Mouse (Mus musculus) forebrain, embryonic 16.5 days (tissue): ENCODE results near the gene Arl6ip4. TPM values are rescaled to one million over a fixed set of nuclear protein-coding genes. Genes with fewer than 3 reads are reported as not detected.
A peak's percentile ranks its signal among the peaks of the same experiment; 100 is the strongest.

ENCODE experiments used
- ATAC-seq: fragments of 200-750 bp; cut with Nextera tagmentation; 2 replicates; pipeline ENCODE4 v1.8.0; 2017; ENCODE audit warnings: mild to moderate bottlenecking, moderate library complexity
- H3K27ac ChIP-seq: fragments of 300-500 bp; sonication (generic); 2 replicates; pipeline ENCODE4 v1.5.1; 2014; ENCODE audit warnings: low read length, control low read depth
- H3K27me3 ChIP-seq: fragments of 300-500 bp; sonication (generic); replicated peaks from 2 replicates; pipeline ENCODE4 v1.6.1; 2014; ENCODE audit warnings: low read length; ENCODE audit not compliant: control insufficient read depth, insufficient read depth
- H3K36me3 ChIP-seq: fragments of 300-500 bp; sonication (generic); 2 replicates; pipeline ENCODE4 v1.6.1; 2014; ENCODE audit not compliant: control insufficient read depth, insufficient read depth
- H3K4me1 ChIP-seq: fragments of 300-500 bp; sonication (generic); replicated peaks from 2 replicates; pipeline ENCODE4 v1.6.1; 2014; ENCODE audit warnings: low read length; ENCODE audit not compliant: control insufficient read depth, insufficient read depth
- H3K4me2 ChIP-seq: fragments of 300-500 bp; sonication (generic); 2 replicates; pipeline ENCODE4 v1.6.1; 2014; ENCODE audit warnings: mild to moderate bottlenecking, low read length, control low read depth
- H3K4me3 ChIP-seq: fragments of 300-500 bp; sonication (generic); replicated peaks from 2 replicates; pipeline ENCODE4 v1.5.1; 2014; ENCODE audit warnings: mild to moderate bottlenecking, low read length, control low read depth
- H3K9ac ChIP-seq: fragments of 300-500 bp; sonication (generic); replicated peaks from 2 replicates; pipeline ENCODE4 v1.6.1; 2014; ENCODE audit warnings: low read depth, low read length, control low read depth
- H3K9me3 ChIP-seq: fragments of 300-500 bp; sonication (generic); 2 replicates; pipeline ENCODE4 v1.6.1; 2016; ENCODE audit warnings: low read length; ENCODE audit not compliant: control insufficient read depth
- WGBS: fragments of 180-500 bp; shearing (Covaris S2); extraction: QIAGEN DNeasy Blood & Tissue Kit; methylation state at CpG from one replicate; pipeline ENCODE4 v1.1.7; 2014; 5-methylcytosine and 5-hydroxymethylcytosine counted together
- polyA plus RNA-seq: library from polyadenylated mRNA; unstranded; fragments of >200 nt; fragmentation: Nextera tagmentation; extraction: Ambion mirVana; gene quantifications from 2 replicates; pipeline ENCODE4 v1.2.1, GENCODE M21; 2015

The Arl6ip4 gene
- polyA plus RNA-seq, 1 experiment from 2014 or later, result 71.0 TPM

GRCm38 (mm10) chr5:124093120-124093794, 22.6 kb upstream of the Arl6ip4 start:
- peaks cover 2% of the 10 kb centered on the region; the same call in 1 of the 2 replicates for H3K27me3 ChIP-seq
- ATAC-seq, result 0 out of 2 replicates have a peak, but pooled peaks have one; percentile 14
- H3K36me3 ChIP-seq, result no peaks in the 10 kb centered on the region
- H3K9me3 ChIP-seq, result no peaks in the 10 kb centered on the region
- H3K4me2 ChIP-seq, result no peak overlapping the region
- H3K27ac ChIP-seq, result no peak overlapping the region
- 63% methylated on average over 11 of the region's 11 CpGs for WGBS
- no peak overlapping the region for H3K9ac ChIP-seq
- H3K4me3 ChIP-seq, result no peak overlapping the region
- H3K4me1 ChIP-seq, result peaks cover 14% of the 10 kb centered on the region

- no peak overlapping the region for H3K4me3 ChIP-seq
- no peaks in the 10 kb centered on the region for H3K36me3 ChIP-seq
- no peak overlapping the region for H3K9ac ChIP-seq
- H3K9me3 ChIP-seq, result no peaks in the 10 kb centered on the region
- peaks cover 14% of the 10 kb centered on the region for H3K4me1 ChIP-seq
- no peak for ATAC-seq
- 82% methylated on average over 12 of the region's 12 CpGs for WGBS
- H3K27me3 ChIP-seq, result peaks cover 2% of the 10 kb centered on the region; the same call in 1 of the 2 replicates
- no peak overlapping the region for H3K27ac ChIP-seq
- H3K4me2 ChIP-seq, result no peak overlapping the region
These were observed 21.9 kb upstream of the Arl6ip4 start for GRCm38 (mm10) chr5:124093852-124094604.

- peak overlapping the region; percentile 47 for H3K9ac ChIP-seq
- H3K4me1 ChIP-seq, result peaks cover 14% of the 10 kb centered on the region
- H3K4me3 ChIP-seq, result peak overlapping the region; percentile 45
- H3K27ac ChIP-seq, result no peak overlapping the region
- peak; percentile 27; the same call in 1 of the 2 replicates for ATAC-seq
- H3K9me3 ChIP-seq, result no peaks in the 10 kb centered on the region
- H3K4me2 ChIP-seq, result peak overlapping the region; percentile 47
- no peaks in the 10 kb centered on the region for H3K36me3 ChIP-seq
- 10% methylated on average over 19 of the region's 19 CpGs for WGBS
- peaks cover 2% of the 10 kb centered on the region; the same call in 1 of the 2 replicates for H3K27me3 ChIP-seq
These were observed 20.8 kb upstream of the Arl6ip4 start for GRCm38 (mm10) chr5:124095077-124095581.

DNA sequence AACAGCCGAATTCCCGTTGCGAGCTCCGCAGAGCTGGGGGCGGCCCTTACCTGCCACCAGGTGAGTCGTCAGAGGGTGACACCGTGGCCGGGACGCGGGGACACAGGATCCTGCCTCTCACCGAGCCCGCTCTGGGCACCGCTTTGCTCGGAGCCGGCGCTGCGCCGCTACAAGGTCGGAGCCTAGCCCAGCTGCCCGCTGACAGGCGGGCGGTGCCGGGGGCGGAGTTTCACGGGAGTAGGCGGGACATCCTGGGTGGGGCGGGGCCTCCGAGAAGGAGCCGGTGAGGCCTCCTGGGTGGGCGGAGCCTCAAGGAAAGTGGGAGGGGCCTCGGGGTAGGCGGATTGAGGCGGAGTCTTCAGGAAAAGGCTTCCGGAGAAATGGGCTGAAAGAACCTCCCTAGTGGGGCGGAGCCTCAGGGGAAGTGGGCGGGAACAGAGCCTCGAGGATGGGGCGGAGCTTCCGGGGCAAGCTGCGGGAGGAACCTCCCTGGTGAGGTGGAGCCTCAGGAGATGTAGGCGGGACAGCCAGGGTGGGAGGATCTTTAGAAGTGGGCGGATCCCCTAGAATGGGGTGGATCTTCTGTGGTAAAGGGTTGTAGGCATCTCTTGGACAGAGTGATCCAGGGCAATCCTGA, 20.2 kb upstream of the Arl6ip4 start, which contains the start of gene Abcb9:
Gene Abcb9, minus strand, starts transcription at position 203 of the 637 bp plus-strand sequence.
- 2% methylated on average over 42 of the region's 42 CpGs for WGBS
- Histone ChIP-seq H3K9me3 (no peaks in the 10 kb centered on the region), H3K27me3 (peaks cover 2% of the 10 kb centered on the region; the same call in 1 of the 2 replicates), H3K4me1 (peaks cover 14% of the 10 kb centered on the region), H3K4me3 (peak within 1 kb of the TSS; percentile 45), H3K27ac (no peak within 1 kb of the TSS), H3K9ac (peak within 1 kb of the TSS; percentile 47), H3K4me2 (peak within 1 kb of the TSS; percentile 47), H3K36me3 (no peaks in the 10 kb centered on the region)
- ATAC-seq, result peak; percentile 74

GRCm38 (mm10) chr5:124098923-124099322, 17.0 kb upstream of the Arl6ip4 start:
- no peak overlapping the region for H3K4me2 ChIP-seq
- no peak overlapping the region for H3K27ac ChIP-seq
- H3K9me3 ChIP-seq, result no peaks in the 10 kb centered on the region
- peaks cover 2% of the 10 kb centered on the region; the same call in 1 of the 2 replicates for H3K27me3 ChIP-seq
- no peak for ATAC-seq
- H3K9ac ChIP-seq, result no peak overlapping the region
- 83% methylated on average over 2 of the region's 2 CpGs for WGBS
- H3K4me1 ChIP-seq, result peaks cover 8% of the 10 kb centered on the region
- no peaks in the 10 kb centered on the region for H3K36me3 ChIP-seq
- H3K4me3 ChIP-seq, result no peak overlapping the region

DNA sequence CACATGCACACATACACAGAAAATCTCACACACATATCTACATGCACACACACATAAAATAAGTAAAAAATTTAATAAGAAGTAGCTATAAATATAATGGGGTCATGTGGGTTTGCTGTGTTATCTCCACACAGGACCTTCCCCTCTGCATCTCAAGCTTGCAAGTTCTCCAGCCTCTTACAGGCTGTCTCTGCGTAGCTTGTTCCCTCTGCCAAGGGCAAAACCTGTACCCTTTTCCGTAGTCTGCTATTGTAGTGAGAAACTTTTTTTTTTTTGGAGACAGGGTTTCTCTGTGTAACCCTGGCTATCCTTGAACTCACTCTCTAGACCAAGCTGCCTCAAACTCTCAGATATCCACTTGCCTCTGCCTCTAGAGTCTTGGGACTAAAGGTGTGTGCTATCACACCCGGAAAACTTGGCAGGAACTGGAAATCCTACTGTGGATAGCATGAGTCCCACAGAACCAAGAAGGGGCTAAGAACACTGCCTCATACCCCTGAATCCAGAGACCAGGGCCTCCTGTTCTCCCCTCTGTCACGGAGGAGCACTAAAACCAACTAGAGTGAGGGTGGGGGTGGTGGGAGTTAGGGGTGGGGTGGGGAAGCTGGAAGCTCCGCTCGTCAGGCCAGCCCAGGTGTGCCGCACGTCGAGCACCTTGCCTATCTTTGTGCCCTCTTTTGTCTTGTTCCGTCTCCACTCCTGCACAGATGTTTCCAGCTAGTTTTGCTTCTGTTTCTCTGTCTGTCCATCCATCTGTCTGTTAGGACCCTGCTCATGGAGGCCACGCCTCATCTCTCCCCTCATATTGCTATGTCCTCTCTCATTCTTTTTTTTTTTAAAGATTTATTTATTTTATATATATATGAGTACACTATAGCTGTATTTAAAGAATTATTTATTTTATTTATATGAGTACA, 15.5 kb upstream of the Arl6ip4 start:
- no peaks in the 10 kb centered on the region for H3K36me3 ChIP-seq
- H3K9ac ChIP-seq, result no peak overlapping the region
- H3K27ac ChIP-seq, result no peak overlapping the region
- no peaks in the 10 kb centered on the region for H3K9me3 ChIP-seq
- WGBS, result 94% methylated on average over 11 of the region's 11 CpGs
- H3K4me2 ChIP-seq, result no peak overlapping the region
- no peak overlapping the region for H3K4me3 ChIP-seq
- peaks cover 3% of the 10 kb centered on the region for H3K4me1 ChIP-seq
- H3K27me3 ChIP-seq, result no peaks in the 10 kb centered on the region; the same call in 1 of the 2 replicates
- ATAC-seq, result no peak

DNA sequence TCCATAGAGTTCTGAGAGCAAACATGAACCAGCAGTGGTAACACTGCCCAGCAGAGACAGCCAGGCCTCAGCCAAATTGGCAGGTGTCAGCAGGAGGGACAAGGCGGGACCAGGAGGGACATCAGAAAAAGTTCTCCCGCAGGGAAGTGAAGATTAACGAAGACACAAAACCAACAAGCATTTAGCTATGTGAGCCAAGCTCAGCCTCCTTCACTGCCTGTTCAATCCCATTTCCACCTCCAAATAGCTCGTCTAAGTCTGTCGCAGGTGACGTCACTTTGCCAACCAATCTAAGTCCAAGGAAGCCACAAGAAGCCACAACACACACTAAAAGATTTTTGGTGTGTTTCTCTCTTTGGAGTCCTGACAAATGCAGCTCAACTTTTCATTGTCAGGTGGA, 13.6 kb upstream of the Arl6ip4 start:
- Histone ChIP-seq H3K9ac (no peak overlapping the region), H3K9me3 (no peaks in the 10 kb centered on the region), H3K4me3 (no peak overlapping the region), H3K4me2 (no peak overlapping the region), H3K4me1 (no peaks in the 10 kb centered on the region), H3K27me3 (no peaks in the 10 kb centered on the region), H3K36me3 (no peaks in the 10 kb centered on the region), H3K27ac (no peak overlapping the region)
- WGBS, result 84% methylated on average over 6 of the region's 6 CpGs
- ATAC-seq, result no peak

DNA sequence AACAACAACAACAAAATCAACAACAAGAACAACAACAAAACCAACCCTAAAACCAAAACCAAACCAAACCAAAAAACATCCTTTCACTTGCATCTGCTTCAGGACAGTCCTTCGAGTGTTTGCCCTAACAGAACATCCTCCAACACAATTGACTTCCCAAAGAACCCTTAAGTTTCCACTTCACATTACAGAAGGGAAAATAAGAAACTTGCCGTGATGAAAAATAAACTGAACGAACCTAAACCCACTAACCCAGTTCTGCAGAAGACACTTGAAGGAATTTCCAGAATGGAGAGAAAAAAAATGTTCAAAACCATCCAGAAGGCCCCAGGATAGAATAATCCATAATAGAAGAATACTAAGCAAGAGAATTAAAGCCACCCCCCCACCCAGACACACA, 12.9 kb upstream of the Arl6ip4 start:
- Histone ChIP-seq H3K4me1 (no peaks in the 10 kb centered on the region), H3K9ac (no peak overlapping the region), H3K9me3 (no peaks in the 10 kb centered on the region), H3K36me3 (no peaks in the 10 kb centered on the region), H3K4me2 (no peak overlapping the region), H3K27ac (no peak overlapping the region), H3K4me3 (no peak overlapping the region), H3K27me3 (no peaks in the 10 kb centered on the region)
- WGBS, result 88% methylated on average over 3 of the region's 3 CpGs
- ATAC-seq, result no peak
